Mouse (Mus musculus): ENCODE data around the gene Fam71f2.
A peak's percentile ranks its signal among the peaks of the same experiment; 100 is the strongest.

Fam71f2 gene

GRCm38 (mm10) chr6:29279293-29279692, at the start of gene Fam71f2:
Gene Fam71f2 (plus strand): TSS chr6:29279593.
- DNase-seq (ENCODE audit: low spot score): no peak

GRCm38 (mm10) chr6:29230386-29230785, 49.0 kb upstream of the Fam71f2 start:
- no peak for DNase-seq (ENCODE audit: low spot score)

GRCm38 (mm10) chr6:29231799-29232198, 47.6 kb upstream of the Fam71f2 start:
- no peak for DNase-seq (ENCODE audit: low spot score)

DNA sequence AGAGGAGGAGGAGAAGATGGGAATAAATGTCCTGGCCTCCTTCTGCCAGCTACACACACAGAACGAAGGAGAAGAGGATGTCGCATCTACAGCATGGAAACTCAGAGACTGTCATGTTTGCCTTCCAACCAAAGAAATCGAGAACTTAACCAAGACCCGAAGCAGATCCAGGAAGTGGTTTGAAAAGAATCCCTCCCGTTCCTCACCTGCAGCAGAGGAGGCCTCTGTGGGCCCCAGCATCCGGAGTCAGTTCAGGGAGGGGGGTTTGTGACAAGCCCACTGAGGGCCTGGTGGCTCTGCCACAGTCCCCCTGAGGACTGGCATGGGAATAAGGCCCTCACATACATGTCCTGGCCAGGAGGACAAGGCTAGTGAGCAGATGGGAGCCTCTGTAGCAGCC, 47.1 kb upstream of the Fam71f2 start:
- DNase-seq (ENCODE audit: low spot score): no peak

GRCm38 (mm10) chr6:29233710-29234109, 45.7 kb upstream of the Fam71f2 start:
- no peak for DNase-seq (ENCODE audit: low spot score)

DNA sequence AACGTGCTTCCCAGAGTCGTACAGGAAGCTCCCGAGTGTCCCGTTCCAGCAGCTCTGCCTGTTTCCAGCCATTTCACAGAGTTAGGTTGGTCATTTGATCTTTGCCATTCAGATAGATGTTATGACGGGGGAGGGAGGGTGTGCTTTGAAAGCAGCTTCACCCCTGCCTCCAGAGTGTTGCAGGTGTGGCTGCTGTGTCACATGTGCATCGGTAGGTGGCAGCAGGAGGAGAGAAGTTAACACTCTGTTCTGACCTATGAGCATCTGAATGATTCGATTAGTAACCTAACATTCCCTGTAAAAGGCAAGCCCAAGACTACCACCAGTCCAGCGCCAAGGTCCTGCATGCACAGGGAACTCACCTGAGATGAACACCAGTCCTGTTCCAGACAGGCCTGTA, 45.1 kb upstream of the Fam71f2 start:
- DNase-seq (ENCODE audit: low spot score): no peak

DNA sequence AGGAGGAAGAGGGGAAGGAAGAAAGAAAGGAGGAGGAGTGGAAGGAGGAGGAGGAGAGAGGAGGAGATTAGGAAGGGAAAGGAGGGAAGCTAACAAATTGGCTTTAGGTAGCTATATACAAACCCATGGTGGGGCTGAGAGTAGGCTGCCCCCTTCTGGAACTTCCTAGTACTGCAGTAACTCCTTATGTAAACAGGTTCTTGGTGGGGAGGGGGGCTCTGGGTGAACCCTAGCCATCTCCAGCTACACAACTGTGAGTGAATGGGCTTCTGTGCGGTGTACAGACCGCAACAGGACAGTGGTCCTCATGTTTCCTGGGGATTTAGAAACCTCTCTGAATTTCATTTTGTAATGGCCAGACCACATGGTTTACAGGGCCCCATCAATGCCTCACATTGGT, 38.6 kb upstream of the Fam71f2 start:
- DNase-seq (ENCODE audit: low spot score): peak; percentile 31

DNA sequence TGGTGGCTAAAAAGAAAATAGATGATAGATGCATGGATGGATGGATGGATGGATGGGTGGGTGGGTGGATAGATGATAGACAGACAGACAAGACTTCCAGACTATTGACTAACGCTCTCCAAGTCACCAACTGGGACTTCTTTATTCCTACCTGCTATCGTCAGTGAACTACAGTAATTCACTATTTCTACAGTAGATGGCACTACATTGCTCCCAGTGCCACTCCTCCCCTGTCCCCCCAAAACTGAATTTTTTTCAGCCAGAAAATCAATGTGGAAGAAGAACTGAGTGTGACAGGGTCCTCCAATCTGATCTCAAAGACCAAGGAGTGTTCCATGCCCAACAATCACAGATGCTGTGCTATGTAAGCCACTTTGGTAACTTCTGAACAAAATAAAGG, 37.7 kb upstream of the Fam71f2 start:
- DNase-seq (ENCODE audit: low spot score): no peak

- no peak for DNase-seq (ENCODE audit: low spot score)
Measured at GRCm38 (mm10) chr6:29242265-29242664, 37.1 kb upstream of the Fam71f2 start.

- DNase-seq (ENCODE audit: low spot score): no peak
Measured at GRCm38 (mm10) chr6:29245272-29246120, 33.9 kb upstream of the Fam71f2 start.

- no peak for DNase-seq (ENCODE audit: low spot score)
Measured at GRCm38 (mm10) chr6:29246183-29246582, 33.2 kb upstream of the Fam71f2 start.

DNA sequence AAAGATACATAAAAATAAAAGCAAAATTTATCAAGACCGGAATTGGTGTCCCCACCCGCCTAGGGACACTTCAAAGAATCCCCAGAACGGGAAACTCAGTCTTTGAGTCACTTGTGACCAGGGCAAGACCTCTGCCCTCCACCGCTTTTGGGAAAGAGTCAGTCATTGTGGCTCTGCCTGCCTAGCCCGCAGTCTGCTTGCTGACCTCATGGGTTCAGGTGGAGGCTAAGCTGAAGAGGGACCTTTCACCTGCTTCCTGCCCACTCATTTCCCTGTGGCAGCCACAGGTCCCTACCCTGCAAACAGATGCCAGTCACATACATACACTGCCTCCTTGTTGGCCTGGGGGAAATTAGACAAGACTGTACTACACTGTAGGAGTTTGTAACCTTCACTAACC, 32.8 kb upstream of the Fam71f2 start:
- DNase-seq (ENCODE audit: low spot score): no peak

DNA sequence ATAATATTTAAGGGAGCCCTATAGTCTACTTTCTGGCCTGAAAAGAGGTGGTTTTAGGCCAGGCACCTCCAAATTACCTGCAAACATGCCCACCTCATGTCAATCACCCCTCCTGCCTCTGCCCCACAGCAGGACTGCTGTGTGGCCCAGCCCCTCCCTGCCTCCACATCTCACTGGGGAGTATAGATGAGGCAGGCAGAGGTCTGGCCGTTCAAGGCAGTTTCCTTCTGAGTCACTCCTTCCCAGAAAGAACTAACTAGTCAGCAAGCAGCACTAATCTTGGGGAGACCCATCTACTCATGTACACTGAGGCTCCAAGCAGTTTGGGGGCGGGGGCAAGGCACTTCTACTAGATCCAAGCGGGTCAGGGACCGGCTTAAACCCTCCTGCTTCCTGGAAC, 32.3 kb upstream of the Fam71f2 start:
- DNase-seq (ENCODE audit: low spot score): no peak

- DNase-seq (ENCODE audit: low spot score): no peak
Measured at GRCm38 (mm10) chr6:29259418-29259817, 20.0 kb upstream of the Fam71f2 start.

GRCm38 (mm10) chr6:29261831-29262230, 17.6 kb upstream of the Fam71f2 start:
- no peak for DNase-seq (ENCODE audit: low spot score)

GRCm38 (mm10) chr6:29263650-29264455, 15.5 kb upstream of the Fam71f2 start:
- DNase-seq (ENCODE audit: low spot score): peak; percentile 47

DNA sequence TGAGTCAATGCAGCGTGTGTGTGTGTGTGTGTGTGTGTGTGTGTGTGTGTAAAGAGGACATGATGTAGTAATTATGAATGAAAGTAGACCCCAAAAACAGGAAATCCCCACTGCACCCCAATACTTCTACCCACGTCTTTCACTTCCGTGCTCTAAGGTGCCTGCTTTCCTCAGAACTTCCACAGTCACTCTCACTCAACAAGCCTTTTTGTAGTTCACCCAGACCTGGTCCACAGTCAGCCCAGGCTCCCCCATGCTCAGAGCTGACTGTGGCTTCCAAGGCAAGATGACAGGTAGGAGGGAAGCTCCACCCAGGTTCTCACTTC, 15.0 kb upstream of the Fam71f2 start:
- no peak for DNase-seq (ENCODE audit: low spot score)

GRCm38 (mm10) chr6:29266936-29267335, 12.5 kb upstream of the Fam71f2 start:
- DNase-seq (ENCODE audit: low spot score): no peak

- DNase-seq (ENCODE audit: low spot score): no peak
Measured at GRCm38 (mm10) chr6:29269006-29269668, 10.3 kb upstream of the Fam71f2 start.

DNA sequence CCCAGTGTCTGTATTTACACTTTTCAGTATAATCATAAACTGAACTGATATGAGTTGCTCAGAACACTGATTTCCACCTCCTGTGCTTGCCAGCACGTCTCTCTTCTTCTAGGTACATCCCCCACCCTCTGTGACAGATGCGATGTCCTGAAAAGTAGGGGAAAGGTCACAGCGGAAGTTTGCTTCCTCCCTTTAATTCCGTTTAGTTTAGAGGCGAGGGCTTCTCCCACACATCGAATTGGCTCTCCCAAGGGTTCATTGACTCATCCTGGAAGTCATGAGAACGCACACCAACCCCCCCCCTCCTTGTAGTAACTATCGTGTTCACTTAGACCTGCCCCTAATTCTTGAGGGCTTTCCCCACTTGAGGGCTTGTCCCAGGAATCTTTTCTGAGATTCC, 8.4 kb upstream of the Fam71f2 start:
- no peak for DNase-seq (ENCODE audit: low spot score)

DNA sequence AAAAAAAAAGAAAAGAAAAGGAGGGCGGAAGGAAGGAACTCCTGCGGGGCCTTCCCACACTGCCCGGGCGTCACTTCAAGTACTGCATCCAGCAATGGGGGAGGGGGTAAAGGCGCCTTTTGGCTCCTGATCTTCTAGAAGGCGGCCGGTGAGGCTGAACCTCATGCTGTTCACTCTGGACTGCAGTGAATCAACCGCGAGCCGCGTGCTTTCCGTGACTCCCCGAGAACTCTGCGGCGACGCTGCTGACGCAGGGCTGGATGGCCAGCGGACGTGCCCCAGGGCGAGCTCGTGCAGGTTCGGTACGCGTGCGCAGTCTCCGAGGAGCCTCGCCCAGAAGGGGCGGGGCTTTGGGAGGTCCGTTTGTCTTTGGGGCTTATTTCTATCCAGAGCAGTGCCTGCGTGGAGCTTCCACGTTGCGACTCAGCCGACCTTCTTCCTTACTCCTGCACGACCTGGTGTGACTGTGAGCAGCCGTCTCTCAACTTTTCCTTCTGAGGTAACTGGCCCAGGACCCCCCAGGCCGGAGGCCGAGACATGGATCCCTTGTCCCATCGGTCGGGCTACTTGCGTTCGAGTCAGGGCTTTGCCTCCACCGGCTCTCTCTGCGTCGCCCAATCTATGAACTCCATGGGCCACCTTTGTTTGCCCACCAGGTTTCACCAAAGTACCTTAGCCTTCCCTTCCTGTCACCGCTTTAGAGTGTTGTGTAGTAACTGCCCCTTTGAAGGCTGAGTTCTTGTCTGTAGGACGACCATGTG, 6.9 kb upstream of the Fam71f2 start, which contains the start of gene Hilpda:
TSS of gene Hilpda (plus strand) at position 177 of the 761 bp plus-strand sequence.
- peak; percentile 78 for DNase-seq (ENCODE audit: low spot score)

GRCm38 (mm10) chr6:29276746-29277145, 2.6 kb upstream of the Fam71f2 start:
- DNase-seq (ENCODE audit: low spot score): no peak
